In the genomic region with DNA sequence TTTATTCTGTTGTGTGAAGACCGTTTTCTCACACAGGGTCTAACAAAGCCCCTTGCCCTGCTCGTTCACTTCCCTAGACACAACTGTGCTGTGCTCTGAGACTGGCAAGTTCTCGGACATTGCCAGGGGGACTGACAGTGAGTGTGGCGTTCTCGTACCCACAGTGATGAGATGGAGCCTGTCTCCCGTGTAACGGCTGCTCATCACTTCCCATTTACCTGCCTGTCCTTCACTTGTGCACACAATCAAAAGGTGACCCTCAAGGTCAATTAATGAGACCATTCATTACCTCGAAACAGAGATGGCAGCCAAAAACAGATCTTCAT, we compare ENCODE assay signal across 24 mouse cellular contexts.
A peak's percentile ranks its signal among the peaks of the same experiment; 100 is the strongest.
DNase-seq lines count a peak whose midpoint lies in the region; ATAC-seq lines count a peak whose summit lies in the region.
"Had no signal": no experiment of that assay in that cellular context is flagged by ENCODE, and none has a peak within 500 bp of the region (broad histone marks: within the 10 kb centered on the region; RNA-seq: fewer than 3 reads in every experiment).

No protein-coding gene starts in this region.

- no peaks in the 10 kb centered on the region for H3K27me3 ChIP-seq in forebrain, embryonic 12.5 days
- H3K27me3 ChIP-seq in forebrain, embryonic 16.5 days (replicated peaks; ENCODE audit: control insufficient read depth, insufficient read depth, low read length): no peaks in the 10 kb centered on the region
- H3K27me3 ChIP-seq in megakaryocyte, embryonic 14.5 days (replicated peaks): no peaks in the 10 kb centered on the region
- H3K27me3 ChIP-seq in hindbrain, embryonic 14.5 days (ENCODE audit: control insufficient read depth, insufficient read depth, low read length): no peaks in the 10 kb centered on the region
- no peaks in the 10 kb centered on the region for H3K27me3 ChIP-seq in neural tube, embryonic 14.5 days (ENCODE audit: control insufficient read depth, insufficient read depth, low read length)
- H3K27me3 ChIP-seq: CH12.LX; embryonic facial prominence, embryonic 13.5 days; limb, embryonic 12.5 days; liver, embryonic 13.5 days; lung, embryonic 15.5 days had no signal

- H3K9ac ChIP-seq in forebrain, embryonic 12.5 days: no peak overlapping the region
- H3K9ac ChIP-seq in forebrain, embryonic 16.5 days (replicated peaks; ENCODE audit: low read depth, low read length): no peak overlapping the region
- no peak overlapping the region for H3K9ac ChIP-seq in hindbrain, embryonic 14.5 days
- H3K9ac ChIP-seq in neural tube, embryonic 14.5 days (replicated peaks; ENCODE audit: low read depth, low read length): no peak overlapping the region
- H3K9ac ChIP-seq: embryonic facial prominence, embryonic 13.5 days; limb, embryonic 12.5 days; liver, embryonic 13.5 days; lung, embryonic 15.5 days had no signal

- H3K4me3 ChIP-seq in forebrain, embryonic 12.5 days (replicated peaks): no peak overlapping the region
- no peak overlapping the region for H3K4me3 ChIP-seq in forebrain, embryonic 16.5 days (replicated peaks; ENCODE audit: low read length)
- peak overlapping the region; percentile 59 for H3K4me3 ChIP-seq in megakaryocyte, embryonic 14.5 days (replicated peaks)
- H3K4me3 ChIP-seq in hindbrain, embryonic 14.5 days (replicated peaks; ENCODE audit: low read length): no peak overlapping the region
- H3K4me3 ChIP-seq in neural tube, embryonic 14.5 days (ENCODE audit: low read depth, low read length): no peak overlapping the region
- H3K4me3 ChIP-seq: embryonic facial prominence, embryonic 13.5 days; gastrocnemius, adult 2 months; layer of hippocampus, adult 2 months; left cerebral cortex, adult 2 months; limb, embryonic 12.5 days; liver, embryonic 13.5 days; lung, embryonic 15.5 days had no signal

- no peak overlapping the region for H3K27ac ChIP-seq in forebrain, embryonic 12.5 days
- no peak overlapping the region for H3K27ac ChIP-seq in forebrain, embryonic 16.5 days (ENCODE audit: low read length)
- H3K27ac ChIP-seq in hindbrain, embryonic 14.5 days: no peak overlapping the region
- no peak overlapping the region for H3K27ac ChIP-seq in neural tube, embryonic 14.5 days (ENCODE audit: low read depth, low read length)
- H3K27ac ChIP-seq: embryonic facial prominence, embryonic 13.5 days; gastrocnemius, adult 2 months; layer of hippocampus, adult 2 months; left cerebral cortex, adult 2 months; limb, embryonic 12.5 days; liver, embryonic 13.5 days; lung, embryonic 15.5 days; macrophage; stomach, postnatal 0 days had no signal

- no peak overlapping the region for H3K4me2 ChIP-seq in forebrain, embryonic 12.5 days
- H3K4me2 ChIP-seq in forebrain, embryonic 16.5 days (ENCODE audit: low read length): no peak overlapping the region
- H3K4me2 ChIP-seq in hindbrain, embryonic 14.5 days (replicated peaks): no peak overlapping the region
- no peak overlapping the region for H3K4me2 ChIP-seq in neural tube, embryonic 14.5 days (ENCODE audit: low read depth, low read length)
- H3K4me2 ChIP-seq: embryonic facial prominence, embryonic 13.5 days; limb, embryonic 12.5 days; liver, embryonic 13.5 days; lung, embryonic 15.5 days had no signal

- ATAC-seq in forebrain, embryonic 12.5 days (ENCODE audit: low FRiP score): peak; percentile 39; the same call in 1 of the 2 replicates
- ATAC-seq in forebrain, embryonic 16.5 days: no peak; the same call in 1 of the 2 replicates
- no peak for ATAC-seq in megakaryocyte, adult 5-6 weeks (ENCODE audit: poor library complexity, severe bottlenecking)
- ATAC-seq in hindbrain, embryonic 14.5 days (ENCODE audit: low FRiP score): peak; percentile 55; the same call in 1 of the 2 replicates
- ATAC-seq in neural tube, embryonic 14.5 days (ENCODE audit: low read depth): peak; percentile 77

- H3K4me1 ChIP-seq in forebrain, embryonic 12.5 days: peaks cover 14% of the 10 kb centered on the region
- peaks cover 8% of the 10 kb centered on the region; the same call in 1 of the 2 replicates for H3K4me1 ChIP-seq in forebrain, embryonic 16.5 days (replicated peaks; ENCODE audit: control insufficient read depth, insufficient read depth, low read length)
- peaks cover 24% of the 10 kb centered on the region for H3K4me1 ChIP-seq in megakaryocyte, embryonic 14.5 days
- peaks cover 3% of the 10 kb centered on the region; the same call in 1 of the 2 replicates for H3K4me1 ChIP-seq in hindbrain, embryonic 14.5 days (replicated peaks; ENCODE audit: control insufficient read depth, insufficient read depth, low read length)
- no peaks in the 10 kb centered on the region for H3K4me1 ChIP-seq in neural tube, embryonic 14.5 days (ENCODE audit: control insufficient read depth, insufficient read depth, low read length)
- H3K4me1 ChIP-seq: embryonic facial prominence, embryonic 13.5 days; limb, embryonic 12.5 days; liver, embryonic 13.5 days; lung, embryonic 15.5 days had no signal

- H3K36me3 ChIP-seq in forebrain, embryonic 12.5 days (replicated peaks): no peaks in the 10 kb centered on the region
- H3K36me3 ChIP-seq in forebrain, embryonic 16.5 days (ENCODE audit: control insufficient read depth, insufficient read depth): no peaks in the 10 kb centered on the region
- no peaks in the 10 kb centered on the region for H3K36me3 ChIP-seq in megakaryocyte, embryonic 14.5 days (replicated peaks; ENCODE audit: low read length)
- H3K36me3 ChIP-seq in hindbrain, embryonic 14.5 days (replicated peaks; ENCODE audit: control insufficient read depth, insufficient read depth): no peaks in the 10 kb centered on the region
- H3K36me3 ChIP-seq in neural tube, embryonic 14.5 days (ENCODE audit: control insufficient read depth, insufficient read depth, low read length): no peaks in the 10 kb centered on the region
- H3K36me3 ChIP-seq: embryonic facial prominence, embryonic 13.5 days; limb, embryonic 12.5 days; liver, embryonic 13.5 days; lung, embryonic 15.5 days had no signal

- 40% methylated on average over 8 of the region's 8 CpGs for WGBS in forebrain, embryonic 12.5 days
- WGBS in forebrain, embryonic 16.5 days: 41% methylated on average over 8 of the region's 8 CpGs
- 39% methylated on average over 8 of the region's 8 CpGs for WGBS in hindbrain, embryonic 14.5 days
- WGBS in neural tube, embryonic 14.5 days: 15% methylated on average over 8 of the region's 8 CpGs

- no peaks in the 10 kb centered on the region for H3K9me3 ChIP-seq in forebrain, embryonic 12.5 days
- H3K9me3 ChIP-seq in forebrain, embryonic 16.5 days (ENCODE audit: control insufficient read depth, low read length): no peaks in the 10 kb centered on the region
- no peaks in the 10 kb centered on the region; the same call in 1 of the 2 replicates for H3K9me3 ChIP-seq in megakaryocyte, embryonic 14.5 days
- no peaks in the 10 kb centered on the region for H3K9me3 ChIP-seq in hindbrain, embryonic 14.5 days (ENCODE audit: control insufficient read depth, low read length)
- no peaks in the 10 kb centered on the region for H3K9me3 ChIP-seq in neural tube, embryonic 14.5 days (ENCODE audit: control insufficient read depth, low read length)
- H3K9me3 ChIP-seq: embryonic facial prominence, embryonic 13.5 days; limb, embryonic 12.5 days; liver, embryonic 13.5 days; lung, embryonic 15.5 days had no signal

- DNase-seq in hindbrain, embryonic 14.5 days (ENCODE audit: low spot score): no peak
- DNase-seq in heart, adult 8-10 months (ENCODE audit: low spot score): no peak
- DNase-seq in gastrocnemius, adult 8-10 months (ENCODE audit: low spot score in 2 of 2): no peak
- DNase-seq: adrenal gland, adult 2 months; cerebellum, adult 11 months; cerebellum, postnatal 25 days; gastrocnemius, adult 2 months; heart, adult 18-20 months; kidney, adult 2 months; liver, embryonic 13.5 days; thymus, postnatal 14 days had no signal

Comparison
In these comparisons a context has a peak if more than half of its experiments do, and no peak if none do; other contexts are left out.
1. ATAC-seq: peak in forebrain, embryonic 12.5 days (single experiment), hindbrain, embryonic 14.5 days (single experiment) and neural tube, embryonic 14.5 days (single experiment); none in forebrain, embryonic 16.5 days (single experiment) and megakaryocyte, adult 5-6 weeks (single experiment).